Mouse (Mus musculus) left cerebral cortex, adult 18-20 months (tissue): ENCODE results near the gene Abhd17c. TPM values are rescaled to one million over a fixed set of nuclear protein-coding genes. Genes with fewer than 3 reads are reported as not detected.
"Not testable (repeated sequence)": the region's sequence is repeated elsewhere in the genome, so short reads cannot be mapped to it uniquely, and the experiment has no call there.

Experiments
- DNase-seq, 2 experiments: peaks; one replicate each; pipeline ENCODE4 v3.0.0; 2021 to 2022; ENCODE audit warnings: low spot score in 2 of 2, mixed read lengths in 1 of 2
- long read RNA-seq, 2 experiments: library from polyadenylated mRNA; stranded (forward); transcript quantifications; one replicate each; pipeline ENCODE4 v2.0.0; 2021
- total RNA-seq, 2 experiments: library from RNA; stranded (reverse); gene quantifications; 2 replicates each; pipeline ENCODE4 v1.2.3; 2021

Gene Abhd17c
- total RNA-seq = 10 to 100 TPM; 35.8 to 37.4 TPM
- long read RNA-seq, experiment 1, transcript Abhd17c-201 (3 exons, 2,238 nt) = major isoform, 104 of 109 reads
- long read RNA-seq, experiment 1, partial matches to known transcripts = 0 of 109 reads
- long read RNA-seq, experiment 1, other reads (novel, unspliced or antisense) = 5 of 109 reads
- long read RNA-seq, experiment 2, transcript Abhd17c-201 (3 exons, 2,238 nt) = major isoform, 77 of 81 reads
- long read RNA-seq, experiment 2, partial matches to known transcripts = 3 of 81 reads
- long read RNA-seq, experiment 2, other reads (novel, unspliced or antisense) = 1 of 81 reads

DNA sequence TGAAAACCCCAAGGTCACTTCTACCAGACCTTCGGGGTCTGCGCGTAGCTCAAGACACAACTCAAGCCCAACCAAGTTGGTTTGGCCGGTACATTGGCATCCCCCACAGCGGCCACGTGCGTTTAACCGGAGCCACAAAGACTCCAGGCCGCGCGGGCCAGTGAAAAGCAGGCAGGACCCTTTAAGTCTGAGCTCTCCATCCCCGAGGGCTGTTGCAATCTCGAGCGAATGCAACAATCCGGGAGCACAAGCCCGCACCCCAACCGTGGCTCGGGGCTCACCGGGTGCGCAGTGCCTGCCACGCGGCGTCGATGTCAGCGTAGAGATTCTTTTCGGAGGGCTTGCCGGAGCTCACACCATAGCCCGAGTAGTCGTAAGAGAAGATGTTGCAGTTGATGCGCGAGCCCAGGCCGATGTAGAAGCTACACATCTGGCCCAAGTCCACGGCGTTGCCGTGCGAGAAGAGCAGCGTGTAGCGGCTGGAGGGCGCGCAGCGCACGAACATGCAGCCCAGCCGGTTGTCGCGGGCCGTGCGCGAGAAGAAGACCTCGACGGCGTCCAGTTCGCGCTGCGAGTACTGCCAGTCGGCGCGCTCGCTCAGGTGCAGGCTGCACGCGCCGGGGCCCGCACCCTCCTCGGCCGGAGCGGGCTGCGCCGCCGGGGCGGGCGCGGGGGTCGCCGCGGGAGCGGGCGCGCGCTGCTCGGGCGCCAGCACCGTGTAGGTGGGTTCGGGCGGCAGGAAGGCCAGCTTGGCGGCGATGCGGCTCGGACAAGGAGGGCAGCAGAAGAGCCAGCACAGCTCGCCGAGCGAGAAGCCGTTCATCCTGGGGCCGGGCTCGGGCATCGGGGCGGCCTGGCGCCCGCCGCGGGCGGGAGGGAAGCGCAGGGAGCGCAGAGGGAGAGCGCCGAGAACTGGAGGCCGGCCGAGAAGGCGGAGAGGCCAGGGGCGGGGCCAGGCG, at the start of gene Abhd17c:
Gene Abhd17c (minus strand): TSS at position 893 of the 959 bp plus-strand sequence.
- peak; percentile 27 to 50 for DNase-seq

DNA sequence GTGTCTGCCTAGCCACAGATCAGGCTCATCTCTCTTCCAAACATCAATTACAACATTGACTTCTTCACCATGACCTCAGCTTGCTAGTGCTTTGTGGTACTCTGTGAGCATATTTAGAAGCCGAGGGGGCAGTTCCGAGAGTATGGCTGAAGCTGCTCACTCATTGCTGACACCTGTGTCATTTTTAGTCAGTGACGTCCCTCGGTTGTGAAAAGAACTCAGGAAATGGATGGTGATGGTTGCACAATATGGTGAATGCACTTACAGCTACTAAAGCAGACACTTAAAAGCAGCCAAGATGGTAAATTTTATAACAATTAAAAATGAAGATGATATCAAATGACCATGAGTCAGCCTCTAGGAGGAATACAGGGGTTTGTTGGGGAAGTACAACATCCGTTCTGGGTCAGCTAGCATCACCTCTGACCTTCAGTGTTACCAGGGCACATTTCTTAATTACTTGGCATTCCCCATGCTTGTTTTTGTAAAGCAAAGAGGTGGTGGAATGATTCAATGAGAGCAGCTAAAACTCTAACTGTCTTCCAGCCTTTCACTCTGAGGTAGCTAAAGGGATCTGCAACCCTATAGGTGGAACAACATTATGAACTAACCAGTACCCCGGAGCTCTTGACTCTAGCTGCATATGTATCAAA, 45.6 kb upstream of the Abhd17c start:
- DNase-seq = no peak

DNA sequence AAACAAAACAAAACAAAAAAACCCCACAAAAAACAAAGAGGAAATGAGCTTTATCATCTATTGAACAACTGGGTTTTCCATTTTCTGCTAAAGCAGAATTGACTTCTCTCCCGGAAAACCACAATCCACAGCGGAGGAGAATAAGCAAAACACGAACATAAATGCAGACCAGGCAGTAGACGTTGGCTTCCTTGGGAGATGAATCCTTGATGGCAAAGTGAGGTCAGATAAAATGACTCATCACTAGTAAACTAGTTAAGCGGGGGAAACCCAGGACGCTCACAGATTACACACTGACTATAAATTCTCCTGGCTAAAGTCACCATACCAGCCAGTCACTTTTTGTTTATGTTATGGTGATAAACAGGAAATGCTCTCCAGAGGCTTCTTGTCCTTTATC, 44.5 kb upstream of the Abhd17c start:
- DNase-seq = no peak

DNA sequence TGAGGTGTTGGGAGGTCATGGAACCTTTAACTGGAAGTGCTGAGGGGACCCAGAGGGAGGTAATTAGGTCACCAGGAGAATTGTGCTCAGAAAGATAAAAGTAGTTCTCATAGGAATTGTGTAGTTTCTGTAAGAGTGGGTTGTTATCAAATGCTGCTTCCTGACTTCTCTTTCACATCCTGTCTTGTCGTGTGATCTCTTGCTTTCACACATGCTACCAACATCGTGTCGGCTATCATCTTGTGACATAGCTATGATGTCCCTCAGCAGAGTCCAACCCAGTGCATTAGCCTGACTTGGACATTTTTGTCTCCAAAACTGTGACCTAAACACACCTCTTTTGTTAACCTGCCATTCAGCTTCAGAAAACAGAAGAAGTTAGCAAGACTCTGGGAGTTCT, 40.6 kb upstream of the Abhd17c start:
- DNase-seq = no peak

DNA sequence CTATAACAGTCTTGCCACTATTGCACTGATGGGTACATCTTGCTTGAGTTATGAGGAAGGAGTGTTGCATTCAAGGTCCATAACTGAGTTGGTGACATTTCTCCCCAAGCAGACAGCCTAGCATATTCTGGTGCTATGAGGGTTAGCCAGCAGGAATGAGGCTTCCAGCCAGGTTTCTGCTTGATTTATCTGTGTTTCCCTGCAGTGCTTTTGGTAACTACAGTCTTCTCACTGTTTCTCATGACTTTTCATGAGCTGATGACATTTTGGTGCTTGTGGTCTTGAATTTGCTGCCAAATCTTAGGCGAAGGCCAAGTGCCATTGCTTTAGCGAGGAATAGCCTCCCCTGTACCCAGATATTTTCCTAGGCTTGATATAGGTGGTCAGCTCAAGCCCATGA, 39.8 kb upstream of the Abhd17c start:
- DNase-seq = no peak

DNA sequence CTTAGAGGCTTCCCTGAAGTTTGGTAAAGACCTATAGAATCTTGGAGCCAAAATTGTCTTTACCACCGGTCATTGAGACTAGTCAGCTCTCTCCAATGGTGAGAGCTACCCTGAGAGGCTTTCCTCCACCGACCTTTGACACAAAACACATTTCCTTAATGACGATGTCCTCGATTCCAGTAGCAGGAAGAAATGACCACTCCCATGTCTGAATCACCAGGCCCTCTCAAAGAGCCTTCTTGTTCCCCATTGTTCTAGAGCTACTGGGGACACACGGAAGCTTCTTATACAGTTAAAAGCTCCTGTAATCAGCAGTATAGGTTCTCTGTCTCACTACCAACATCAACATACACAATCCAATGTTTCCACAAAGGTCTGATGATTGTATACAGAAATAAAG, 36.5 kb upstream of the Abhd17c start:
- no peak for DNase-seq

DNA sequence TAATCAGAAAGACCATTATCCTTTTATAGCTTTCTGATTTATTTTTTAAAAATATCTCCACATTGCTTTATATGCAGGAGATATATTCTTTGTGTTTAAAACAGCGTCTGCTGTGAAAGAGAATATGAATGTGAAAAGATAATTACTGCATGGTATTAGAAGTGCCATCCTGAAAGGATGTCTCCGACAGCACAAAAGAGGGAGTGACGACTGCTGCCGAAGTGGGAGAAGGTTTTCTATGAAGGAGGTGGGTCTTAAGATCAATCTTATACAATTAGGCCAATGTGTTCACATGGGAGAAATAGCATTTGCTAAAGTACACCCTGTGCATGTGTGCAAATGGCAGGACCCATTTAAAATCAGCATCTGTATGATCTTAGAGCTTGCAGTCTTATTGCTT, 33.5 kb upstream of the Abhd17c start:
- DNase-seq = no peak

DNA sequence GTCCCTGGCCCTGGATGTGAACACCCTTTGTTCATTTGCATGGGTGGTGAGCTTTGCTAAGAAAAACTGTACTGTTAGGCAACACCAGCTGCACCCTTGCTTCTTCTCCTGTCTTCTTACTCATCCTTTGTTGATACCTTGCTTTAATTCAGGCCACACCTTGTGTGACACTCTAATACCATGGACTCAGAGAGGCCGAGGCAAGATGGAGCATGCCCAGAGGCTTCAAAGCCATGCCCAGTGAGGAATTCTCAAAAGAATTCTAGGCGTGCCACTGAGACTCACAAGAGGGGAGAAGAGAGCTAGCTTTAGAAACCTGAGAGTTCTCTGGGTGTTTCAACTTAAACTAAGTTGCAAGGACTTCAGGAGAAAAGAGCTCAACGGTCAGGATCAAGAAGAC, 33.0 kb upstream of the Abhd17c start:
- DNase-seq = no peak

DNA sequence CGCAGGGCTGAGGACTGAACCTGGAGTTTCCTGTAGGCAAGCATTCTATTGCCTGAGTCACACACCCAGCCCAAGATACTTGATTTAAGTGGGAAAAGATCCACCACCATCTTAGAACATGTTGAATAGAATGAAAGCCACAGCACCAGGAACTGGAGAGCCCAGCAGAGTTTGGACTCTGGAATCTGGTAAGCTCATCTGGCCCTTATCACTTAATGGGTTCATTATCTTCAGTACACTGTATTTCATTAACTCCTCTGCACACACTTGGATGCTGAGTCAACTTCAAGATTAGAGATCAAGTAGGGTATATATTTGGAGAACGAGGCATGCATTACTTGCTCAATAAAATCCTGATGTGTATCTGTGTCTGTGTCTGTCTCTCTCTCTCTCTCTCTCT, 27.1 kb upstream of the Abhd17c start:
- DNase-seq = not testable (repeated sequence)

DNA sequence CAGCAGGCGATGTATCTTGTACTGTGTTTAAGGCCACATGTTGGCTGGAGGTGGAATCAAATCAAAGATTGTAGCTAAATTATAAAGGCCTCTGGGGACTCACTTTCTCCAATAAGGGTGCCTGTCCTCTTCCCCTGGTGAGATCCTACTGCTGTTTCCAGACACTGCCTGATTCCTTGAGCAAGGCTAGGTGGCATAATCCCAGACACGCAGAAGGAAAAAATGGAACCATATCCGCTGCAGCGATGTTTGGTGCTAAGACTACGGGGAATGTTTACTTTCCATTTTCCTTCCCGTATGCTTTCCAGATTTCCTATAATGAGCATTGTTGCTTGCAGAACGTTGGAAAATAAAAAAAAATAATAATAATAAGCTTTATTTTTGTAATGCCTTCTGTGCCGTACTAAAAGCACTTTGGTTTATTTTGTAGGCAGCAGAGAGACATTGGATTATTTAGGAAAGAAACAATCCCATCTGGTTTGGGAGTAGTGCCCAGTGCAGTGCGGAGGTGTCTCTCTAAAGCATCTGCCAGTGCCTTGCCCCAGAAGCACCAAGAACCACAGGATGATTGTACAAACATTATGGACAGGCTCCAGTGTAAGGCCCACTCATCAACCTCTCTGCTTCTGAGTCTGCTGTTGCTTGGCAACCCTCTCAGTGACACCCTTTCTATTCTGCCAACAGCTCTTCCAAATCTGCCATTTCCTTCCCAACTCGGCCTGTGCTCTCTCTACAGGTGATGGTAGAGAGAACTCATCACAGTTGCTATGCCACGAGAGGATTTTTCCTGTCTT, 23.2 kb upstream of the Abhd17c start:
- peak; percentile 72 to 75 for DNase-seq

DNA sequence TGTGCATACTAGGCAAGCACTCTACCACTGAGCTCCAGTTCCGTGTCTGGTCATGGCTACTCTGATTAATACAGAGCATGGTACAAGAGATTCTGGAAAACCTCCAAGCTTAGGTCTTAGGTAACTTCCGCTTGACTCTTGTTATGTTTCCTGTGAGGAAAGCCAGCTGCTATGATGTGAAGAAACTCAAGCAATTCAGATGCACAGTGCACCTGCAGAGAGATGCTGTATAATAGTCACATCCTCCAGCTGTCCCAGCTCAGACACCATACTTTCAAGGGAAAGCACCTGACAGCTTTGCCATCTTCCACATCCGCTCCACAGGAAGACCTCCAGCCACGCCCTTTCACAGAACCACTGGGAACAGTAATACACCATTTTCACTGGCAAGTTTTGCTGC, 21.7 kb upstream of the Abhd17c start:
- DNase-seq = no peak

DNA sequence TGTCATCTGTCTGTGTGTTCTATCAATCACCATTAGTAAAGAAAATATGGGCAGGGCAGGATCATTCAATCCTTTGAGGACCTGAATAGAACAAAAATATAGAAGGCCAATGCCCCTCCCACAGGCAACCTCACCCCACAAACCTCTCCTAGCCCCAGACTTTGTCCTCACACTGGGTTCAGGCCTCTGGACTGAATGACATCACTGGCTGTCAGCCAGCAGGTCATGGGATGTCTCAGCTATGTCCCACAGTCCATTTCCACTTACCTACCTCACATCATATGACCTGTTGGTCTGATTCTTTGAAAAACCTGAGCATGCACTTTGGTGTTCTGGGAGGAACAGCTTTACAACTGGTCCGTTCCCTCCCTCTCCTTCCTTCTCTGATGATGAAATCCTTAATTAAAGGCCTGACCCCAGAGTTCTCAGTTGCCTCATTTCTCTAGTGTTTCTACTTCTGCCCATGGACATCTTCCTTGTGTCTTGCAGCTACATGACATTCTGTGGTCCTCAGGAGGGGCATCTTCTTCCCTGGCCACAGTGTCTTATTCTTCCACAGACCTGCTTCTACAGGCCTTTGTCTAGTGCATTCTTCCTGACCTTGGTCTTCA, 19.6 kb upstream of the Abhd17c start:
- no peak for DNase-seq

DNA sequence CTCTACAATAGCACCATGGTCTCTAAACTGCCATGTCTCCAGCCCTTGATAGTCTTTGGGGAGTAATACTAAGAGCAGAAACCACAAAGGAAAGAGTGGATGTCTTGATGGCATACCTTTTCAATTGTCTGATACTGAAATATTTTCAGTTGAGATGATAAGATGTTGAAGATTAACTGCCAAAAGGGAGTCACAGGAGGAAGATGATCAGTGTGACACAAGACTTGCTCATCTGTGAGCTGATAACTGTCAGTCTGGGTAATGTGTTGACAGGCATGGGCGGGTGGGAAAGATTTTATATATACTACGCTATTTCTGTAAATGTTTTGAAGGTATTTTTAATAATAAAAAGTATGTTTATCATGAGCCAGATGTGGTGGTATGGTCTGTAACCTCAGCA, 16.7 kb upstream of the Abhd17c start:
- no peak for DNase-seq

DNA sequence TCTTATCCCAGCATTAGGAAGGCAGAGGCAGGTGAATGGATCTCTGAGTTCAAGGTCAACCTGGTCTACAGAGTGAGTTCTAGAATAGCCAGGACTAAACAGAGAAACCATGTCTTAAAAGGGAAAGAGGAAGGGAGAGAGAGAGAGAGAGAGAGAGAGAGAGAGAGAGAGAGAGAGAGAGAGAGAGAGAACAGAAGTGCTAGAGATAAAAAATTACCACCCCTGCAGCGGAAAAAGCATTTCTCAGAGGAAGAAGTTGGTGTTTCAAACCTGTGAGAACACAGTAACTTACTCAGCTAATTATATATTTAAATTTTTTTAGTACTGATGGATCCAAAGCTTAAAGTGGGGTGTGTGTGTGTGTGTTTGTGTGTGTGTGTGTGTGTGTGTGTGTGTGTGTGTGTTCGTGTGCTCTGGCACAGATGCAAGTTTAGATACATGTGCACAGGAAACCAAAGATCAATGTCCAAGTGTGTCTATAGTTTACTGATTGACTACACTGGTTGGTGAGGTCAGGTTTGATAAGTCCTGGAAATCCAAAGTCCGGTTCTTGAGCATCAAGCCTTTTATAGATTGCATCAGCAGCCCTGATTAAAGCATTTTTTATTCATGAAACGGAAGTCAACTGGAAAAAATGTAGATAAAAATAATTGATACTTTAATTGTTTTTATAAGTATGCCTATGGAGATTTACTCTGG, 15.2 kb upstream of the Abhd17c start:
- DNase-seq = no peak

DNA sequence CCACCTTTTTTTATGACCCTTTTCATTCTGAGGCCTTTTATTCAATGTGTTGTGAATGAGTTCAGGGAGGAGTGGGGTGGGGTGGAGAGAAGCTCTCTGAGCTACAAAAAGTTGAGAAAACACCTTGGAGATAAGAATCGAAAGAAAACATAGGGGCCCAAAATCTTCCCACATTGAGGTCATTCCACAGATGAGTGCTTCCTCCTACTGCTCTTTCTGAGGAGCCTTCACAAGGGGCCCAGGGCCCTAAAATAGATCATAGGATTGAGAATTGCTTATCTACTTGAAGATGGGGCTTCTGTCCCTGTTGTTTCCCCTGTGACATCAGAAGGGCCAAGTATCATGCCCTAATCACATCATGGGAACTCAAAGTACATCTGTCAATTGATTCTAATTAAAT, 14.3 kb upstream of the Abhd17c start:
- DNase-seq = no peak

DNA sequence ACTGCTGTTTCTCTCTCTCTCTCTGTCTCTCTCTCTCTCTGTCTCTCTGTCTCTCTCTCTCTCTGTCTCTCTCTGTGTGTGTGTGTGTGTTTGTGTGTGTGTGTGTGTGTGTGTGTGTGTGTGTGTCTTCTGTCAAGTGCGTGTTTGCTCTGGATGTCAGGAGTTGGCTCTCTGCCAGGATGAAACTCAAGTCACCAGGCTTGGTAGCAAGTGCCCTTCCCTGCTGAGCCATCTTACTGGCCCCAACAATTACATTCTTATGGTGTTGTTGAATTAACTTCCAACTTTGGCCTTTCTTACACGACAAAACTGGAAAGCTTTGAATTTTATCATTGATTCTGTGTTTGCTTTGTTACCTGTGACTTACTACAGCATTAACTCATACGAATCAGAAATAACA, 13.6 kb upstream of the Abhd17c start:
- DNase-seq = no peak

DNA sequence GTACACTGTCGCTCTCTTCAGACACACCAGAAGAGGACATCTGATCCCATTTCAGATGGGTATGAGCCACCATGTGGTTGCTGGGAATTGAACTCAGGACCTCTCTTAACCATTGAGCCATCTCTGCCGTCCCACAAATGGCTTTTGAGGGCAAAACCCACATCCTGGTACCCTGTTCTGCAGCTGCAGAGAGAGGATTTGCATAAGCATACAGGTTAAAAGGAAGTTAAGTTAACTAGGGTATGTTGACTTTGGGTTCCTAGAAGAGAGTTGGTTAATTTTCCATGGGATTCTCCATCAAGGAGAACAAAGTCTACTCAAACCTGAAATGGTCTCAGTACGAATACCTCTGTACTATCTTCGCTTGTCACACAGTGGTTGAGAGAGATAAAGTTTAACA, 13.2 kb upstream of the Abhd17c start:
- DNase-seq = no peak

DNA sequence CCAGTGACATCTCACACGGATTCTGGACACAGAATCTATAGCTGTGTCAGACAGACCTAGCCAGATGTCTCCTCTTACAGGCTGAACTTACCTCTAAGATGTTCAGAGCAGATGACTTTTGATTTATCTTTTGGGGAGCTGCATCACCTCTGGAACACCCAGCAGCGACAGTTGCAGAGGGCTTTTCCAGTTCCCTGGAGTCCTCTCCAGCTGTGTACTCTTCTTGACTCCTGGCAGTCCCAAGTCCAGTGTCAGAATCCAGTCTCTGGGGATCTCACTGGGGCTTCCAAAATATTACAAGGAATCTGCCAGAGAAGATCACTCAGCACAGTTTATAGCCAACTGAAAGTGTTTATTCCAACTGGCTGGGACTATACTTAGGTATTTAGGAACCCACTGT, 12.7 kb upstream of the Abhd17c start:
- DNase-seq = no peak

DNA sequence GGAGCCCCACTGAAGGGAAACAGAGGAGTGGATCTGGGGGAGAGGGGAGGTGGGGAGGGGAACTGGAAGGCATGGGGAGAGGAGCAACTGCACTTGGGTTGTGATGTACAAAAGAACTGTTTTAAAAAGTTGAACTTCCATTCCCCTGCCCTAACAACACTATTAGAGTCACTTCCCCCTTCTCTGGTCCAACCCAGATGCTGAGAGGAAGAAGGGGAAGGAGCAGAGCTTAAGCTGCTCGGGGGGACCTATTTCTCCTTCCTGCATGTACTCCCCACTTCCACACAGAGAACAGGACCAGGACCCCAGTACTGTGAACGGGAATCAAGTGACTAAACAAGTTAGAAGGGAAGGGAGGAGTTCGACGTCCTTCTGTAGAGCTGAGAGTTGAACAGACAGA, 11.9 kb upstream of the Abhd17c start:
- no peak for DNase-seq

DNA sequence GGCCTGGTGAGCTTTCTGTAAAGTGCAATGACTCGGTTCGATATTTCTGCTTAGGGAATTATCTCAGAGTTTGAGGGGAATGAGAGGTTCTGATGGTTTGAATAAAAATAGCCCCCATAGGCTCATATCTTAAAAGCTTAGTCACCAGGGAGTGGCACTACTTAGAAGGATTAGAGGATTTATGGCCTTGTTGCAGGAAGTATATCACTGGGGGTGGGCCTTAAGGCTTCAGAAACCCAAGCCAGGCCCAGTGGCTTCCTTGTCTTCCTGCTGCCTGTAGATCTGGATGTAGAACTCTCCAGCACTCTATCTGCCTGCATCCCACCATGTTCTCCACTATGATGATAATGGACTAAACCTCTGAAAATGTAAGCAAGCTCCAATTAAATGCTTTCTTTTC, 7.7 kb upstream of the Abhd17c start:
- no peak for DNase-seq
